Mouse (Mus musculus): ENCODE results near the gene Memo1. TPM values are rescaled to one million over a fixed set of nuclear protein-coding genes. Genes with fewer than 3 reads are reported as not detected.
A peak's percentile ranks its signal among the peaks of the same experiment; 100 is the strongest.

The Memo1 gene
- polyA plus RNA-seq, 1 experiment: 32.8 TPM

- H3K27me3 ChIP-seq (ENCODE audit: control insufficient read depth, insufficient read depth, low read length): no peaks in the 10 kb centered on the region
- no peak for DNase-seq
- no peak for TF ChIP-seq POLR2A (IDR thresholded peaks at IDR 0.05; ENCODE audit: borderline replicate concordance, insufficient read depth, low read length)
- no peak for TF ChIP-seq CTCF (IDR thresholded peaks at IDR 0.05; ENCODE audit: borderline replicate concordance, insufficient read depth, low read depth, low read length)
- H3K4me1 ChIP-seq (ENCODE audit: control insufficient read depth, insufficient read depth, low read length): no peaks in the 10 kb centered on the region
- no peak overlapping the region for H3K27ac ChIP-seq (ENCODE audit: insufficient read depth, low read length)
- no peak overlapping the region for H3K4me3 ChIP-seq (replicated peaks; ENCODE audit: insufficient read depth, low read depth, low read length)
Observed at GRCm38 (mm10) chr17:74173726-74174125, 121.6 kb downstream of the Memo1 start.

GRCm38 (mm10) chr17:74172834-74173233 lies 122.5 kb downstream of the Memo1 start:
- no peaks in the 10 kb centered on the region for H3K27me3 ChIP-seq (ENCODE audit: control insufficient read depth, insufficient read depth, low read length)
- no peak for DNase-seq
- no peak overlapping the region for H3K27ac ChIP-seq (ENCODE audit: insufficient read depth, low read length)
- 77% methylated on average over 1 of the region's 1 CpGs for WGBS
- H3K4me1 ChIP-seq (ENCODE audit: control insufficient read depth, insufficient read depth, low read length): no peaks in the 10 kb centered on the region
- TF ChIP-seq POLR2A (IDR thresholded peaks at IDR 0.05; ENCODE audit: borderline replicate concordance, insufficient read depth, low read length) (no peak), CTCF (IDR thresholded peaks at IDR 0.05; ENCODE audit: borderline replicate concordance, insufficient read depth, low read depth, low read length) (no peak)
- H3K4me3 ChIP-seq (replicated peaks; ENCODE audit: insufficient read depth, low read depth, low read length): no peak overlapping the region

GRCm38 (mm10) chr17:74159443-74159894 lies 135.9 kb downstream of the Memo1 start:
- H3K27ac ChIP-seq (ENCODE audit: insufficient read depth, low read length): no peak overlapping the region
- TF ChIP-seq POLR2A (IDR thresholded peaks at IDR 0.05; ENCODE audit: borderline replicate concordance, insufficient read depth, low read length): no peak
- TF ChIP-seq CTCF (IDR thresholded peaks at IDR 0.05; ENCODE audit: borderline replicate concordance, insufficient read depth, low read depth, low read length): no peak

DNA sequence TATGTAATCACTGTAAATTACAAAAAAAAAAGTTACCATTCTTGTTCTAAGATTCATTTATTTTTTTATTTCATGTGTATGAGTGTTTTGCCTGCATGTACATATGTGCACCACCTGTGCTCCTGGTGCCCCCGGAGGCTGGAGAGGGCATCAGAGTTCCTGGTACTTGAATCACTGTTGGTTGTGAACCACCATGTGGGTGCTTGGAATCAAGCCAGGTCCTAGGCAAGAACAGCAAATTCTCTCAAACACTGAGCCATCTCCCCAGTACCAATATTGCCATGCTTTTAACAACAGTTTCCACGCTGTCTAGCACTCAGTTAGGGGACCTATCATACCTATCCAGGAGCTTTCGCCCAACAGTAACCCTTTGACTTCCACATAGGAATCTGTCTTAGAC lies 137.2 kb downstream of the Memo1 start:
- no peak for DNase-seq
- Histone ChIP-seq H3K27me3 (ENCODE audit: control insufficient read depth, insufficient read depth, low read length) (no peaks in the 10 kb centered on the region), H3K27ac (ENCODE audit: insufficient read depth, low read length) (no peak overlapping the region), H3K4me3 (replicated peaks; ENCODE audit: insufficient read depth, low read depth, low read length) (no peak overlapping the region), H3K4me1 (ENCODE audit: control insufficient read depth, insufficient read depth, low read length) (no peaks in the 10 kb centered on the region)
- TF ChIP-seq POLR2A (IDR thresholded peaks at IDR 0.05; ENCODE audit: borderline replicate concordance, insufficient read depth, low read length): no peak
- TF ChIP-seq CTCF (IDR thresholded peaks at IDR 0.05; ENCODE audit: borderline replicate concordance, insufficient read depth, low read depth, low read length): no peak
- 48% methylated on average over 3 of the region's 3 CpGs for WGBS

More at GRCm38 (mm10) chr17:74159443-74159894, 135.9 kb downstream of the Memo1 start:
- H3K27me3 ChIP-seq (ENCODE audit: control insufficient read depth, insufficient read depth, low read length): no peaks in the 10 kb centered on the region
- WGBS: 3% methylated on average over 9 of the region's 9 CpGs
- H3K4me1 ChIP-seq (ENCODE audit: control insufficient read depth, insufficient read depth, low read length): no peaks in the 10 kb centered on the region
- peak in 1 of 2 experiments; percentile 4 for DNase-seq
- H3K4me3 ChIP-seq (replicated peaks; ENCODE audit: insufficient read depth, low read depth, low read length): no peak overlapping the region

Other genes with a start within 250 kb of the Memo1 start
- gene Srd5a2, start 247.6 kb downstream of the Memo1 start, polyA plus RNA-seq (2012; rRNA removed): 0.06 TPM in 1 of 2 replicates, not detected in the other
- 81.3 and 91.6 TPM in 2 replicates for gene Dpy30, start 28.4 kb upstream of the Memo1 start, polyA plus RNA-seq (2012; rRNA removed)
- 24.4 and 24.6 TPM in 2 replicates for gene Spast, start 43.5 kb upstream of the Memo1 start, polyA plus RNA-seq (2012; rRNA removed)
- 23.0 and 24.8 TPM in 2 replicates for gene Slc30a6, start 100.1 kb upstream of the Memo1 start, polyA plus RNA-seq (2012; rRNA removed)
- 0.03 and 0.13 TPM in 2 replicates for gene Nlrc4, start 163.6 kb upstream of the Memo1 start, polyA plus RNA-seq (2012; rRNA removed)
- gene Yipf4, start 194.0 kb upstream of the Memo1 start, polyA plus RNA-seq (2012; rRNA removed): 52.0 and 58.0 TPM in 2 replicates
- 120 and 127 TPM in 2 replicates for gene Birc6, start 232.8 kb upstream of the Memo1 start, polyA plus RNA-seq (2012; rRNA removed)

Data from cerebellum, adult 2 months (tissue).